Mouse (Mus musculus) hindbrain, embryonic 15.5 days (tissue): ENCODE results near the gene Isg20l2. TPM values are rescaled to one million over a fixed set of nuclear protein-coding genes. Genes with fewer than 3 reads are reported as not detected.
A peak's percentile ranks its signal among the peaks of the same experiment; 100 is the strongest.

Experiments
- ATAC-seq: fragments of 200-750 bp; cut with Nextera tagmentation; 2 replicates; pipeline ENCODE4 v1.8.0; 2017; ENCODE audit warnings: low read depth, moderate number of reproducible peaks, moderate TSS enrichment; ENCODE audit not compliant: low FRiP score
- H3K27ac ChIP-seq: fragments of 300-500 bp; sonication (generic); replicated peaks from 2 replicates; pipeline ENCODE4 v1.5.1; 2015; ENCODE audit warnings: mild to moderate bottlenecking, inconsistent platforms
- H3K27me3 ChIP-seq: fragments of 300-500 bp; sonication (generic); 2 replicates; pipeline ENCODE4 v1.6.1; 2015; ENCODE audit warnings: control low read depth, inconsistent platforms
- H3K36me3 ChIP-seq: fragments of 300-500 bp; sonication (generic); 2 replicates; pipeline ENCODE4 v1.6.1; 2015; ENCODE audit warnings: control low read depth, inconsistent platforms
- H3K4me1 ChIP-seq: fragments of 300-500 bp; sonication (generic); replicated peaks from 2 replicates; pipeline ENCODE4 v1.6.1; 2015; ENCODE audit warnings: control low read depth, inconsistent platforms
- H3K4me2 ChIP-seq: fragments of 300-500 bp; sonication (generic); 2 replicates; pipeline ENCODE4 v1.6.1; 2015; ENCODE audit warnings: moderate library complexity, mild to moderate bottlenecking, inconsistent platforms
- H3K4me3 ChIP-seq: fragments of 300-500 bp; sonication (generic); 2 replicates; pipeline ENCODE4 v1.5.1; 2015; ENCODE audit warnings: mild to moderate bottlenecking, inconsistent platforms
- H3K9ac ChIP-seq: fragments of 300-500 bp; sonication (generic); 2 replicates; pipeline ENCODE4 v1.6.1; 2015; ENCODE audit warnings: inconsistent platforms
- H3K9me3 ChIP-seq: fragments of 300-500 bp; sonication (generic); 2 replicates; pipeline ENCODE4 v1.6.1; 2016; ENCODE audit warnings: control low read depth, inconsistent platforms
- WGBS: fragments of 180-500 bp; shearing (Covaris S2); methylation state at CpG from one replicate; pipeline ENCODE4 v1.1.7; 2015; 5-methylcytosine and 5-hydroxymethylcytosine counted together
- polyA plus RNA-seq: library from polyadenylated mRNA; unstranded; fragments of >200 nt; fragmentation: Nextera tagmentation; extraction: Ambion mirVana; gene quantifications from 2 replicates; pipeline ENCODE4 v1.2.1, GENCODE M21; 2015

Isg20l2 gene
- polyA plus RNA-seq, 1 experiment from 2014 or later: 30.7 TPM

- ATAC-seq: peak; percentile 47; the same call in 1 of the 2 replicates
- no peak overlapping the region for H3K27ac ChIP-seq
- H3K36me3 ChIP-seq: peaks cover 48% of the 10 kb centered on the region
- 89% methylated on average over 2 of the region's 2 CpGs for WGBS
- no peaks in the 10 kb centered on the region for H3K9me3 ChIP-seq
- no peaks in the 10 kb centered on the region for H3K27me3 ChIP-seq
- no peak overlapping the region for H3K4me3 ChIP-seq
- no peak overlapping the region for H3K4me2 ChIP-seq
- H3K9ac ChIP-seq: no peak overlapping the region
- H3K4me1 ChIP-seq: peaks cover 45% of the 10 kb centered on the region
These were observed 5.7 kb downstream of the Isg20l2 start for GRCm38 (mm10) chr3:87935776-87936175.

GRCm38 (mm10) chr3:87940611-87941010 is 10.5 kb downstream of the Isg20l2 start:
- Histone ChIP-seq H3K9me3 (no peaks in the 10 kb centered on the region), H3K27ac (no peak overlapping the region), H3K36me3 (peaks cover 36% of the 10 kb centered on the region), H3K27me3 (no peaks in the 10 kb centered on the region), H3K4me3 (no peak overlapping the region), H3K4me2 (no peak overlapping the region), H3K4me1 (peaks cover 13% of the 10 kb centered on the region), H3K9ac (no peak overlapping the region)
- ATAC-seq: no peak
- WGBS: 59% methylated on average over 5 of the region's 5 CpGs

- H3K9ac ChIP-seq: no peak overlapping the region
- H3K4me2 ChIP-seq: no peak overlapping the region
- peaks cover 20% of the 10 kb centered on the region for H3K4me1 ChIP-seq
- no peaks in the 10 kb centered on the region for H3K9me3 ChIP-seq
- WGBS: 93% methylated on average over 2 of the region's 2 CpGs
- no peaks in the 10 kb centered on the region for H3K27me3 ChIP-seq
- ATAC-seq: no peak
- H3K4me3 ChIP-seq: no peak overlapping the region
- H3K36me3 ChIP-seq: peaks cover 36% of the 10 kb centered on the region
- no peak overlapping the region for H3K27ac ChIP-seq
These were observed 12.4 kb downstream of the Isg20l2 start for GRCm38 (mm10) chr3:87942471-87942870.

- 85% methylated on average over 7 of the region's 7 CpGs for WGBS
These were observed 13.5 kb downstream of the Isg20l2 start for GRCm38 (mm10) chr3:87943586-87943985.

GRCm38 (mm10) chr3:87944838-87945600 is 14.9 kb downstream of the Isg20l2 start:
- Histone ChIP-seq H3K9ac (no peak overlapping the region), H3K4me2 (no peak overlapping the region), H3K27ac (no peak overlapping the region), H3K9me3 (no peaks in the 10 kb centered on the region), H3K36me3 (peaks cover 19% of the 10 kb centered on the region), H3K4me3 (no peak overlapping the region), H3K4me1 (peaks cover 42% of the 10 kb centered on the region), H3K27me3 (no peaks in the 10 kb centered on the region)
- peak; percentile 61 for ATAC-seq
- WGBS: 10% methylated on average over 4 of the region's 4 CpGs

More at GRCm38 (mm10) chr3:87943586-87943985, 13.5 kb downstream of the Isg20l2 start:
- Histone ChIP-seq H3K4me1 (peaks cover 31% of the 10 kb centered on the region), H3K9me3 (no peaks in the 10 kb centered on the region), H3K27me3 (no peaks in the 10 kb centered on the region), H3K9ac (no peak overlapping the region), H3K4me2 (no peak overlapping the region), H3K27ac (no peak overlapping the region), H3K36me3 (peaks cover 33% of the 10 kb centered on the region), H3K4me3 (no peak overlapping the region)
- ATAC-seq: no peak

- 20% methylated on average over 12 of the region's 12 CpGs for WGBS
- Histone ChIP-seq H3K4me1 (peaks cover 46% of the 10 kb centered on the region), H3K4me2 (no peak overlapping the region), H3K27me3 (no peaks in the 10 kb centered on the region), H3K9ac (no peak overlapping the region), H3K9me3 (no peaks in the 10 kb centered on the region), H3K4me3 (no peak overlapping the region), H3K27ac (no peak overlapping the region), H3K36me3 (peaks cover 11% of the 10 kb centered on the region)
- no peak for ATAC-seq
These were observed 15.8 kb downstream of the Isg20l2 start for GRCm38 (mm10) chr3:87945781-87946540.

GRCm38 (mm10) chr3:87946541-87946860 is 16.4 kb downstream of the Isg20l2 start:
- Histone ChIP-seq H3K36me3 (peaks cover 6% of the 10 kb centered on the region; the same call in 1 of the 2 replicates), H3K27me3 (0 out of 2 replicates have a peak, but pooled peaks cover under 1% of the 10 kb centered on the region), H3K9ac (no peak overlapping the region), H3K27ac (no peak overlapping the region), H3K9me3 (no peaks in the 10 kb centered on the region), H3K4me3 (no peak overlapping the region), H3K4me1 (peaks cover 46% of the 10 kb centered on the region), H3K4me2 (no peak overlapping the region)
- WGBS: 43% methylated on average over 1 of the region's 1 CpGs
- no peak for ATAC-seq

- ATAC-seq: no peak
- WGBS: 5% methylated on average over 26 of the region's 26 CpGs
- Histone ChIP-seq H3K27me3 (0 out of 2 replicates have a peak, but pooled peaks cover 2% of the 10 kb centered on the region), H3K4me3 (peak overlapping the region; percentile 26), H3K9ac (0 out of 2 replicates have a peak overlapping the region, but pooled peaks have one; percentile 20), H3K4me1 (peaks cover 51% of the 10 kb centered on the region), H3K9me3 (no peaks in the 10 kb centered on the region), H3K27ac (no peak overlapping the region), H3K36me3 (no peaks in the 10 kb centered on the region), H3K4me2 (peak overlapping the region; percentile 59)
These were observed 17.1 kb downstream of the Isg20l2 start for GRCm38 (mm10) chr3:87947056-87947810.

- 0 out of 2 replicates have a peak overlapping the region, but pooled peaks have one; percentile 20 for H3K9ac ChIP-seq
- no peak overlapping the region for H3K27ac ChIP-seq
- no peaks in the 10 kb centered on the region for H3K9me3 ChIP-seq
- 0 out of 2 replicates have a peak, but pooled peaks cover 2% of the 10 kb centered on the region for H3K27me3 ChIP-seq
- peak overlapping the region; percentile 26 for H3K4me3 ChIP-seq
- under 1% methylated on average over 17 of the region's 17 CpGs for WGBS
- peaks cover 56% of the 10 kb centered on the region for H3K4me1 ChIP-seq
- no peaks in the 10 kb centered on the region for H3K36me3 ChIP-seq
- peak overlapping the region; percentile 59 for H3K4me2 ChIP-seq
- no peak for ATAC-seq
These were observed 17.7 kb downstream of the Isg20l2 start for GRCm38 (mm10) chr3:87947811-87948199.

- WGBS: 3% methylated on average over 35 of the region's 35 CpGs
- ATAC-seq: no peak
These were observed 18.5 kb downstream of the Isg20l2 start, which contains the start of gene Crabp2 for GRCm38 (mm10) chr3:87948378-87949265. Crabp2 (plus strand) TSS chr3:87948666.

More at GRCm38 (mm10) chr3:87948378-87949265, 18.5 kb downstream of the Isg20l2 start, which contains the start of gene Crabp2:
- Histone ChIP-seq H3K9me3 (no peaks in the 10 kb centered on the region), H3K9ac (peak within 1 kb of the TSS; percentile 26; the same call in 1 of the 2 replicates), H3K27ac (no peak within 1 kb of the TSS; the same call in 1 of the 2 replicates), H3K4me2 (peak within 1 kb of the TSS; percentile 59), H3K4me3 (peak within 1 kb of the TSS; percentile 26), H3K36me3 (no peaks in the 10 kb centered on the region), H3K4me1 (peaks cover 60% of the 10 kb centered on the region), H3K27me3 (0 out of 2 replicates have a peak, but pooled peaks cover 2% of the 10 kb centered on the region)
